Mouse (Mus musculus) gonadal fat pad, adult 2 months (tissue): ENCODE measurements around the gene Ly86. TPM values are rescaled to one million over a fixed set of nuclear protein-coding genes. Genes with fewer than 3 reads are reported as not detected.

ENCODE experiments used
- DNase-seq: peaks from one replicate; pipeline ENCODE4 v3.0.0-alpha.2; 2012; ENCODE audit warnings: low read depth
- polyA plus RNA-seq: library from polyadenylated mRNA; depleted of rRNA; stranded (reverse); fragments of >200 nt; gene quantifications from 2 replicates; pipeline ENCODE4 v1.2.3, GENCODE M21; 2012

The Ly86 gene
- polyA plus RNA-seq, 1 experiment = 9.4 TPM

- no peak for DNase-seq
These were observed 86.7 kb downstream of the Ly86 start for GRCm38 (mm10) chr13:37431707-37432106.

GRCm38 (mm10) chr13:37432653-37433052 is 87.6 kb downstream of the Ly86 start:
- DNase-seq = no peak

- DNase-seq = no peak
These were observed 88.1 kb downstream of the Ly86 start for GRCm38 (mm10) chr13:37433142-37433541.

- DNase-seq = no peak
These were observed 88.7 kb downstream of the Ly86 start for GRCm38 (mm10) chr13:37433730-37434129.

GRCm38 (mm10) chr13:37434137-37434772 is 89.2 kb downstream of the Ly86 start:
- no peak for DNase-seq

GRCm38 (mm10) chr13:37434841-37435240 is 89.8 kb downstream of the Ly86 start:
- no peak for DNase-seq

- no peak for DNase-seq
These were observed 91.4 kb downstream of the Ly86 start for GRCm38 (mm10) chr13:37436267-37437013.

GRCm38 (mm10) chr13:37438788-37439187 is 93.8 kb downstream of the Ly86 start:
- DNase-seq = no peak

- DNase-seq = no peak
These were observed 94.5 kb downstream of the Ly86 start for GRCm38 (mm10) chr13:37439477-37439876.

- no peak for DNase-seq
These were observed 94.9 kb downstream of the Ly86 start for GRCm38 (mm10) chr13:37439941-37440340.

GRCm38 (mm10) chr13:37440593-37441307 is 95.7 kb downstream of the Ly86 start:
- DNase-seq = no peak

GRCm38 (mm10) chr13:37442058-37442457 is 97.0 kb downstream of the Ly86 start:
- DNase-seq = no peak

- no peak for DNase-seq
These were observed 97.5 kb downstream of the Ly86 start for GRCm38 (mm10) chr13:37442531-37442930.

GRCm38 (mm10) chr13:37446699-37447258 is 101.8 kb downstream of the Ly86 start:
- DNase-seq = no peak

GRCm38 (mm10) chr13:37451021-37451420 is 106.0 kb downstream of the Ly86 start:
- DNase-seq = no peak

- no peak for DNase-seq
These were observed 106.5 kb downstream of the Ly86 start for GRCm38 (mm10) chr13:37451471-37451870.

- DNase-seq = no peak
These were observed 107.3 kb downstream of the Ly86 start for GRCm38 (mm10) chr13:37452022-37452941.

GRCm38 (mm10) chr13:37453203-37453602 is 108.2 kb downstream of the Ly86 start:
- no peak for DNase-seq

GRCm38 (mm10) chr13:37454356-37454755 is 109.3 kb downstream of the Ly86 start:
- DNase-seq = no peak

GRCm38 (mm10) chr13:37455561-37455960 is 110.6 kb downstream of the Ly86 start:
- DNase-seq = no peak
